Mouse (Mus musculus): Measurements from ENCODE around the gene Olfr1065.
"Not testable (repeated sequence)": the region's sequence is repeated elsewhere in the genome, so short reads cannot be mapped to it uniquely, and the experiment has no call there.

Olfr1065 gene

DNA sequence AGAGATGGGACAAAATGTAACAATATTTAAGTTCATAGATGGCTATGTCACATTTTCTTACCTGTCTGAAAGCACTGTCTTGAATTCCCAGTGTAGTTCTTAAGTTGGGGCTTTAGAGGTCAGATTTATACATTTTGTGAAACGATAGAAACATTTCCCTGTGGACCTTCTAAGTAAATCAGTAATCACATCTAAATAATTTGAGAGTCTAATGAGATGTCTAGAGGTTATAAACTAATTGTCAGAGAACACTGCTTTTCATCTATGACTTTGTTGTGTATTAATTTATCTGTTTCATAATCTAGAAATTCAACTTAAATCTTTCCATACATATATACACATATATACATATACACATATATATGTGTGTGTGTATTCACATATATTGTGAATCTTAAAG lies at the start of gene Olfr1065:
Gene Olfr1065, minus strand, starts transcription at position 101 of the 400 bp plus-strand sequence.
- DNase-seq = not testable (repeated sequence)

DNA sequence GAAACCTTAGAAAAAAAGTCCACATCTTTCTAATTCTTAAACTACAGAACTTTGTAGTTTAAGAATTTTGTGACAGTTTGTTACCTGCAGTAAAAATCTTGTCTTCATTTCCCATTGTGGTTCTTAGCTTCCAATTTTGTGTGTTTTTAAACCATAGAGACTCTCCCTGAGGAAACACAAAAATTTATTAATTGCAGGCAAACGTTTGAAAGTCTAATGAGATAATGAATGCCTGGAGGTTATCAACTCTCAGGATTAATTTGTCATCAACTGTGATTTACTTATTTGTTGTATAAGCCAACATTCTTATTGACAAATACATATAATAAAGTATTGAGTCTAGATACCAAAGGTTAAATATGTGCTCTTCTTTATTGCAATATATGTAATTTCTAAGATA lies 36.9 kb upstream of the Olfr1065 start, which contains the start of gene Olfr228:
Gene Olfr228, minus strand, starts transcription at position 101 of the 400 bp plus-strand sequence.
- DNase-seq = no peak

DNA sequence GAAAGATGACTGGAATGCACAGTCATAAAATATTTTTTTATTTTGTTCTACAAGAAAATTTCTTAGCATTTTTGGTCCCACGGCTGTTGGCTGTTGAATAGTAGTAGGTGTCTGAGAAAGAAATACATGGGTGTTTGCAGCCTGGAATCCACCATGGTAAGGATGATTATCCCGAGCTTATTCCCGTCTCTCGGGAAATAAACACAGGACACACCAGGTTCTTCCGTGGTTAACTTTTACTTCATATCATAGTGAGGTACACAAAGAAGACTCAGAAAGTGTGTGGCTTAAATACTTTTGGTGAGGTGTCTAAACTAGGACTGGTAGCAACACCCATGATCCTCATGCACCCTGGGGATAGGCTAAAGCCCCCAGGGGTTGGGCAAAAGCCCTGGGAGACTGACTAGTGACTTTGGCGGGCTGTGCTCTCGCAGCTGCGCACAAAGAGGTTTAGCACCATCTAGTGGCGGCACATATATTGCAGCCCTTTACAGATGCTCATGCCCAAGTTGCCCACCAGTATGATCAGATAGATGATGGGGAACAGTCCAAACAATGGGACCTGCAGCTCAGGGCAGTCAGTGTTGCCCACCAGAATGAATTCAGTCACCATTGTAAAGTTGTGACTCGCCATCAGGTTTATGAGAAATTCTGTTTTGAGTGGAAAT lies 14.2 kb upstream of the Olfr1065 start:
- peak; percentile 33 for DNase-seq

DNA sequence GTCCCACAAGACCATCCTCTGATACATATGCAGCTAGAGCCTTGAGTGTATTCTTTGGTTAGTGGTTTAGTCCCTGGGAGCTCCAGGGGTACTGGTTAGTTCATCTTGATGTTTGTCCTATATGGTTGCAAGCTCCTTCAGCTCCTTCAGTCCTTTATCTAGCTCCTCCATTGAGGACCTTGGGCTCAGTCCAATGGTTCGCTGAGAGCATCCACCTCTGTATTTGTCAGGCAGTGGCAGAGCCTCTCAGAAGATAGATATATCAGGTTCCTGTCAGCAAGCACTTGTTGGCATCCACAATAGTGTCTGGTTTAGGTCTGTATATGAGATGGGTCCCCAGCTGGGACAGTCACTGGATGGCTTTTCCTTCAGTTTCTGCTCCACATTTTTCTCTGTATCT lies 10.0 kb upstream of the Olfr1065 start:
- DNase-seq = no peak

DNA sequence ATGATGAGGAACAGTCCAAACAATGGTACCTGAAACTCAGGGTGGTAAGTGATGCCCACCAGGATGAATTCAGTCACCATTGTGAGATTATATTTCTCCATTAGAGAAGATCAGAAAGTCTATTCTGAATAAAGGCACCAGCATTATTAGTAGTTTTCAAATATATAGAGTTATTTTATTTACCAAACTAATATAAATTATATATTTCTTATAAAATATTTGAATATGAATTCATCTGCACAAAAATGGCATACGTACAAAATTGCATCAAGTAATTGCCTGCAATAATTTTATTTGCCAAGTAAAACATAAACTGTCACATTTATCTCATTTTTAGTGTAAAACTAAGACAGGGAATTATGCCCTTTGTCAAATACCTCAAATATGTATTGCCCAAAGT lies 5.8 kb upstream of the Olfr1065 start, which contains the start of gene Olfr1066:
Gene Olfr1066, minus strand, starts transcription at position 101 of the 400 bp plus-strand sequence.
- DNase-seq = no peak

DNA sequence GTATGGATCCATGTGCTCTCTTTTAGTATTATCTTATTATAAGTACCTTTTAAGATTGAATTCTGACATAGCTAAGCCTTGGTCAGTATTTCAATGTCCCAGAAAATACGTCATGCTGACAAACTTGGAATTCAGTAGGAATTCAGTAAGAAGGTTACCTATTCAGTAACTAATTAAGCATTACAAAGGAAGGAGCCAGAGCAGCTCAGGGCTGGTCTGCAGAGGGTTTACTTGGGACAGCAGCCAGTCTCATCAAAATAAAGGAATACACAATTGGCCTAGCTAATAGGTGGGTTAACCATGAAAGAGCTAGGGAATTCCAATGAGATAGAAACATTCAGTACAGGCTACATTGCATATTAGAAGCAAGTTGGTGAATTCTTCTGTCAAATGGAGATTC lies 8.3 kb downstream of the Olfr1065 start:
- not testable (repeated sequence) for DNase-seq

DNA sequence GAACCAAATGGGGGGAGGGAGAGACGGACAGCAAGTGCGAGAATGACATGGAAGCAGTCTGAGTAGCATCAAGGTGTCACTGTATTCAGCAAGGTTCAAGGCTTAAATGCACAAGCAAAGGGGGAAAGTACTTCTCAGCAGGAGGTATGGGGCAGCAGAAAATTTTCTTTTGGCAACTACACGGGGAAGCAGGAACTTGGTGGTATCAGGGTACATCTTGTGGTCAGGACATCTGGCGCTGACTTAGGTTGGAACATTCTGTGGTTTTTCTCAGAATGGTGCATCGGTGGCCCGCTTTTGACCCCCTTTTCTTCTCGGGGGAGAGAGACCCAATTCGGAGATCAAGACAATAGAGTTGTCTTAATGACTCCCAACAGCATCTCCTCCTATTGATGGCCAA lies 21.9 kb downstream of the Olfr1065 start:
- peak; percentile 9 for DNase-seq

DNA sequence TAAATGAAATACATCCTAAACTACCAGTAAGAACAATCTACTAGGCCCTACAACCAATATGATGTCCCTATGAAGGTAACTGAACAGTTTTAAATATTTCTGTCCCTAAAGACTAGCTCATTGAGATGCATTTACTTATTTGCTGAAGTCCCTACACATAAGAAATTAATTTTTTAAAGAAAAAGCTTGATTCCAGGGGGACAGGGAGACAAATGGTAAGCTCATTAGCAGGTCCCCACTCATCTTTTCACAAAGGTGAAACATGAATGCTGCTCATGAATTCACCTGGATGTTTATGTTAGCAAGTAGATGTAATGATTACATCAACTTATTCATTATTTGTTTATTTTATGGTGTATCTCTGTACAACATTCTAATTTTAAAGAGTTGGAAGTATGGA lies 23.7 kb downstream of the Olfr1065 start, which contains the start of gene Olfr1062:
Gene Olfr1062, minus strand, starts transcription at position 101 of the 400 bp plus-strand sequence.
- DNase-seq = not testable (repeated sequence)

DNA sequence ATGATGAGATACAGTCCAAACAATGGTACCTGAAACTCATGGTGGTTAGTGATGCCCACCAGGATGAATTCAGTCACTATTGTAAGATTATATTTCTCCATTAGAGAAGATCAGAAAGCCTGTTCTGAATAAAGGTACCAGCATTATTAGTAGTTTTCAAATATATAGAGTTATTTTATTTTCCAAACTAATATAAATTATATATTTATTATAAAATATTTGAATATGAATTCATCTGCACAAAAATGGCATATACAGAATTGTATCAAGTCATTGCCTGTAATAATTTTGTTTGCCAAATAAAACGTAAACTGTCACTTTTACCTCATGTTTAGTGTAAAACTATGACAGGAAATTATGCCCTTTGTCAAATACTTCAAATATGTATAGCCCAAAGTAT lies 36.4 kb downstream of the Olfr1065 start, which contains the start of gene Olfr1061:
Gene Olfr1061, minus strand, starts transcription at position 101 of the 400 bp plus-strand sequence.
- no peak for DNase-seq

DNA sequence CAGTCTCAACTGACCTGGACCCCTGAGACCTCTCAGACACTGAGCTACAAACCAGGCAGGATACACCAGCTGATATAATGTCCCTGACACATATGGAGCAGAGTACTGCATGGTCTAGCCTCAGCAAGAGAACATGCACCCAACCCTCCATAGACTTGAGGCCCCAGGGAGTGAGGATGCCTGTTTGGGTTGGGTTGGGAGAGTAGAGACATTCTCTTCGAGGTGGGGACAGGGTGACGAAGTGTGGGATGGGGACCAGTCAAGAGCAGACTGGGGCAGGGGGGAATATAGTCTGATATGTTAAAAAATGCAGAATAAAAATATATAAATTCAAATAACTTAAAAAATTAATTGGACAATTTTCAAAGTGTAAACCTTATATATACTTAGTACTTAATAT lies 55.3 kb downstream of the Olfr1065 start:
- DNase-seq = no peak

All from thymus, postnatal 14 days (tissue).